Mouse (Mus musculus): ENCODE data around the gene Selenoo. TPM values are rescaled to one million over a fixed set of nuclear protein-coding genes. Genes with fewer than 3 reads are reported as not detected.

Selenoo gene
- polyA plus RNA-seq, 2 experiments = 7.4 to 8.9 TPM

DNA sequence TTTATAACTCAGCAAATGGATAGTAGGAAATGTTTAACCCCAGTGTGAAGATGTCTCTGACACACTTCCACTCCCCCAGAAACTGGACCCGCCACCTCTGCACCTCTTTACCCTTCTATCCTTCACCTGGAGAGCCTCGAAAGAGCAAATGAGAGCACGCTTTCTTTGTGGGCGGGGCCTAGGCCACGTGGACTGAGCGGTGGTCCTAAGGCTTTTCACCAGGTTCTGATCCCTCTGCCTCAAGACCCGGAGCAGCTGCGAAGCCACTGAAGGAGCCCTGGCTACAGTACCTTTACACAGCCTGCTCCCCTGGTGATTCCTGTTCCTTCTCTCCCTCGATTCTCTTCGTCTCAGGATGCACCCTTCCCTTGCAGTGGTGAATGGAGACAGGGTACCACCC lies 58.6 kb downstream of the Selenoo start:
- no peak overlapping the region for H3K27ac ChIP-seq
- ATAC-seq (ENCODE audit: insufficient read depth) (no peak), DNase-seq (ENCODE audit: low read depth in 3 of 3, low spot score in 3 of 3) (no peak)
- H3K27me3 ChIP-seq (ENCODE audit: control insufficient read depth, insufficient read depth, low read length) = peaks cover 58% of the 10 kb centered on the region
- H3K4me2 ChIP-seq (ENCODE audit: low read depth) = no peak overlapping the region
- no peaks in the 10 kb centered on the region; a peak in 1 of 4 replicates for H3K4me1 ChIP-seq (replicated peaks; ENCODE audit: control insufficient read depth in 2 of 2, insufficient read depth in 2 of 2, low read length in 1 of 2)
- no peak overlapping the region for H3K4me3 ChIP-seq (ENCODE audit: insufficient read depth in 1 of 2, low read depth in 2 of 2, low read length in 2 of 2)
- 20% methylated on average over 10 of the region's 10 CpGs for WGBS (ENCODE audit: insufficient replicate concordance)
- no peak overlapping the region for H3K9ac ChIP-seq (replicated peaks)
- TF ChIP-seq EP300 (IDR thresholded peaks at IDR 0.05; ENCODE audit: low read depth) (no peak), CTCF (IDR thresholded peaks at IDR 0.05; ENCODE audit: low read depth) (no peak)
- no peaks in the 10 kb centered on the region for H3K36me3 ChIP-seq (replicated peaks; ENCODE audit: control insufficient read depth, insufficient read depth, low read depth)
- H3K9me3 ChIP-seq (ENCODE audit: control insufficient read depth, low read length) = no peaks in the 10 kb centered on the region

DNA sequence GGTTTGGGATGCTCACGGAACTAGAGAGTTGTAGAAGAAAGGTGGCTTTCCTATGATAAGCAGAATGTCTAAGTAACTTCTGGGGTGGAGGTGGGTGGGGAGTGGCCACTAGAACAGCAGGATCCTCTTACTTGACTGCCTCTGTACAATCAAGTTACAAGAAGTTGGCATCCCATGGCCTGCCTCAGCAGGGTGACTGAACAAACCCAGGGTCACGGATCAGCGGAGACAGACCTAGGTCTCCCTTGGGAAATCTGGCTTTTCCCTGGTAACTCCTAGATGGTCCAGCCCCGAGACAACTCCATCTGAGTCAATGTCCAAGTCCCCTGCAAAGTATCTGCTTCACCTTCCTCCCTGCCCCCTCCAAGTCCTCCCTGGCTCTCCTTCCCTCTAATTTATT lies 59.0 kb downstream of the Selenoo start:
- no peak for ATAC-seq (ENCODE audit: insufficient read depth)
- Histone ChIP-seq H3K9ac (replicated peaks) (no peak overlapping the region), H3K4me3 (ENCODE audit: insufficient read depth in 1 of 2, low read depth in 2 of 2, low read length in 2 of 2) (no peak overlapping the region), H3K27ac (no peak overlapping the region), H3K9me3 (ENCODE audit: control insufficient read depth, low read length) (no peaks in the 10 kb centered on the region), H3K4me1 (replicated peaks; ENCODE audit: control insufficient read depth in 2 of 2, insufficient read depth in 2 of 2, low read length in 1 of 2) (no peaks in the 10 kb centered on the region; a peak in 1 of 4 replicates), H3K4me2 (ENCODE audit: low read depth) (no peak overlapping the region), H3K36me3 (replicated peaks; ENCODE audit: control insufficient read depth, insufficient read depth, low read depth) (no peaks in the 10 kb centered on the region), H3K27me3 (ENCODE audit: control insufficient read depth, insufficient read depth, low read length) (peaks cover 53% of the 10 kb centered on the region)
- DNase-seq (ENCODE audit: low read depth in 3 of 3, low spot score in 3 of 3) = no peak
- WGBS (ENCODE audit: insufficient replicate concordance) = 36% methylated on average over 4 of the region's 4 CpGs
- no peak for TF ChIP-seq EP300 (IDR thresholded peaks at IDR 0.05; ENCODE audit: low read depth)
- no peak for TF ChIP-seq CTCF (IDR thresholded peaks at IDR 0.05; ENCODE audit: low read depth)

DNA sequence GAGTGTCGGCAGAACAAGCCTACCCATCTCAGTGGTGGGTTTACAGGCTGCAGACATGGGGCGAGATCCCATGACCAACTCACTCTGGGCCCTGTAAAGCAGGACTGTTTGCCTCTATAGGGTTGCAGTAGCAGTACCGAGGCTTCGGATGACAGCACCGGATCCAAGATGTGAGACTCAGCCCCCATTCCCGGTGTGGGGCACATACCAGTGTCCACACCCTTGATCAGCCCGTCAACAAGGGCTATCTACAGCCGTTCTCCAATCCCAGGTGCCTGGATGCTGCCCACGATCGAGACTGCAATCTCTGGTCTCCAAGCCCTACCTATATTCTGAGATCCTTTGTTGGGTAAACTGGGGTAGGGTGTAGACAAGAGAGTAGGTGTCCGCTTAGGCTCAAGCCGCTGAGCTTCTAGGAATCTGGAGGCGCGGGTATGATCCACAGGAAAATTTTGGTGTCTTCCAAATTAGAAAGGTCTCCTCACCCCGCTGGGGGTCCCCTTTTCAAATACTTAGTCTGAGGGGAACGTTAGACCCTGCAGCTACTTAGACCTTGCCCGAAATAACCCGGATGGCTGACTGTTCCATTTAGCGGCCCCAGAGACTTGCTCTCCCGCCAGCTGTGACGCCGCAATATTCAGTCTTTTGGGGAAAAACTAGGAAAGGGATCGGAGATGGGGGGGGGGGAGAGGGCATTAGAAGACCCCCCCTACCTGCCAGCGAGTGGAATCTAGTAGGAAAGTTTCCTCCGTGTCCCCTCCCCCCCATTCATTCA lies 59.8 kb downstream of the Selenoo start:
- no peak overlapping the region for H3K9ac ChIP-seq (replicated peaks)
- H3K9me3 ChIP-seq (ENCODE audit: control insufficient read depth, low read length) = no peaks in the 10 kb centered on the region
- H3K4me2 ChIP-seq (ENCODE audit: low read depth) = peak overlapping the region; percentile 68
- no peak overlapping the region for H3K27ac ChIP-seq
- ATAC-seq (ENCODE audit: insufficient read depth) = no peak
- H3K4me1 ChIP-seq (replicated peaks; ENCODE audit: control insufficient read depth in 2 of 2, insufficient read depth in 2 of 2, low read length in 1 of 2) = no peaks in the 10 kb centered on the region; a peak in 1 of 4 replicates
- peak overlapping the region; percentile 42 to 51 for H3K4me3 ChIP-seq (ENCODE audit: insufficient read depth in 1 of 2, low read depth in 2 of 2, low read length in 2 of 2)
- no peaks in the 10 kb centered on the region for H3K36me3 ChIP-seq (replicated peaks; ENCODE audit: control insufficient read depth, insufficient read depth, low read depth)
- TF ChIP-seq EP300 (IDR thresholded peaks at IDR 0.05; ENCODE audit: low read depth) = no peak
- no peak for TF ChIP-seq CTCF (IDR thresholded peaks at IDR 0.05; ENCODE audit: low read depth)
- DNase-seq (ENCODE audit: low read depth in 3 of 3, low spot score in 3 of 3) = no peak
- WGBS (ENCODE audit: insufficient replicate concordance) = 9% methylated on average over 25 of the region's 25 CpGs
- H3K27me3 ChIP-seq (ENCODE audit: control insufficient read depth, insufficient read depth, low read length) = peaks cover 53% of the 10 kb centered on the region

- H3K27ac ChIP-seq = no peak within 1 kb of the TSS
- DNase-seq (ENCODE audit: low read depth in 3 of 3, low spot score in 3 of 3) (no peak), ATAC-seq (ENCODE audit: insufficient read depth) (peak; percentile 41; the same call in 1 of the 2 replicates)
- H3K9ac ChIP-seq (replicated peaks) = no peak within 1 kb of the TSS
- TF ChIP-seq EP300 (IDR thresholded peaks at IDR 0.05; ENCODE audit: low read depth) = no peak
- no peak for TF ChIP-seq CTCF (IDR thresholded peaks at IDR 0.05; ENCODE audit: low read depth)
- H3K4me3 ChIP-seq (ENCODE audit: insufficient read depth in 1 of 2, low read depth in 2 of 2, low read length in 2 of 2) = peak within 1 kb of the TSS; percentile 42 to 51
- H3K4me2 ChIP-seq (ENCODE audit: low read depth) = peak within 1 kb of the TSS; percentile 68
- H3K36me3 ChIP-seq (replicated peaks; ENCODE audit: control insufficient read depth, insufficient read depth, low read depth) = no peaks in the 10 kb centered on the region
- 1% methylated on average over 53 of the region's 61 CpGs for WGBS (ENCODE audit: insufficient replicate concordance)
- peaks cover 53% of the 10 kb centered on the region for H3K27me3 ChIP-seq (ENCODE audit: control insufficient read depth, insufficient read depth, low read length)
- H3K4me1 ChIP-seq (replicated peaks; ENCODE audit: control insufficient read depth in 2 of 2, insufficient read depth in 2 of 2, low read length in 1 of 2) = no peaks in the 10 kb centered on the region; a peak in 1 of 4 replicates
- H3K9me3 ChIP-seq (ENCODE audit: control insufficient read depth, low read length) = no peaks in the 10 kb centered on the region
These were observed 60.6 kb downstream of the Selenoo start, which contains the start of gene Mapk11 for GRCm38 (mm10) chr15:89149271-89150040. Gene Mapk11, minus strand, starts transcription at chr15:89149628.

Other genes starting within 250 kb of the Selenoo start
- gene Pim3, start 226.9 kb upstream of the Selenoo start, polyA plus RNA-seq (2012; rRNA removed) = 3.1 and 5.0 TPM in 2 replicates
- 8.1 and 8.5 TPM in 2 replicates for gene Pim3, start 226.9 kb upstream of the Selenoo start, polyA plus RNA-seq (2014; fragmentation: Nextera tagmentation; extraction: Ambion mirVana)
- not detected in 2 replicates for gene Ttll8, start 134.7 kb upstream of the Selenoo start, polyA plus RNA-seq (2012; rRNA removed)
- gene Ttll8, start 134.7 kb upstream of the Selenoo start, polyA plus RNA-seq (2014; fragmentation: Nextera tagmentation; extraction: Ambion mirVana) = not detected in 2 replicates
- 0.02 TPM in 1 of 2 replicates, not detected in the other for gene Mlc1, start 110.1 kb upstream of the Selenoo start, polyA plus RNA-seq (2012; rRNA removed)
- 0.13 TPM in 1 of 2 replicates, not detected in the other for gene Mlc1, start 110.1 kb upstream of the Selenoo start, polyA plus RNA-seq (2014; fragmentation: Nextera tagmentation; extraction: Ambion mirVana)
- not detected in 2 replicates for gene Mov10l1, start 106.2 kb upstream of the Selenoo start, polyA plus RNA-seq (2012; rRNA removed)
- gene Mov10l1, start 106.2 kb upstream of the Selenoo start, polyA plus RNA-seq (2014; fragmentation: Nextera tagmentation; extraction: Ambion mirVana) = not detected in 2 replicates
- 0.01 TPM in 2 replicates for gene Panx2, start 29.4 kb upstream of the Selenoo start, polyA plus RNA-seq (2012; rRNA removed)
- gene Panx2, start 29.4 kb upstream of the Selenoo start, polyA plus RNA-seq (2014; fragmentation: Nextera tagmentation; extraction: Ambion mirVana) = not detected in 2 replicates
- gene Trabd, start 14.0 kb upstream of the Selenoo start, polyA plus RNA-seq (2012; rRNA removed) = 8.3 and 8.4 TPM in 2 replicates
- 13.0 and 13.7 TPM in 2 replicates for gene Trabd, start 14.0 kb upstream of the Selenoo start, polyA plus RNA-seq (2014; fragmentation: Nextera tagmentation; extraction: Ambion mirVana)
- 12.0 and 13.6 TPM in 2 replicates for gene Tubgcp6, start 34.0 kb downstream of the Selenoo start, polyA plus RNA-seq (2012; rRNA removed)
- gene Tubgcp6, start 34.0 kb downstream of the Selenoo start, polyA plus RNA-seq (2014; fragmentation: Nextera tagmentation; extraction: Ambion mirVana) = 6.3 and 7.7 TPM in 2 replicates
- 8.1 and 8.5 TPM in 2 replicates for gene Hdac10, start 39.6 kb downstream of the Selenoo start, polyA plus RNA-seq (2012; rRNA removed)
- 5.3 and 6.3 TPM in 2 replicates for gene Hdac10, start 39.6 kb downstream of the Selenoo start, polyA plus RNA-seq (2014; fragmentation: Nextera tagmentation; extraction: Ambion mirVana)
- gene Mapk12, start 51.6 kb downstream of the Selenoo start, polyA plus RNA-seq (2012; rRNA removed) = 1.7 and 1.8 TPM in 2 replicates
- gene Mapk12, start 51.6 kb downstream of the Selenoo start, polyA plus RNA-seq (2014; fragmentation: Nextera tagmentation; extraction: Ambion mirVana) = 1.1 TPM in 2 replicates
- gene Mapk11, start 60.5 kb downstream of the Selenoo start, polyA plus RNA-seq (2012; rRNA removed) = 0.84 TPM in 2 replicates
- gene Mapk11, start 60.5 kb downstream of the Selenoo start, polyA plus RNA-seq (2014; fragmentation: Nextera tagmentation; extraction: Ambion mirVana) = 0.49 and 0.83 TPM in 2 replicates
- gene Plxnb2, start 91.7 kb downstream of the Selenoo start, polyA plus RNA-seq (2012; rRNA removed) = 21.6 and 23.7 TPM in 2 replicates
- 16.4 and 18.3 TPM in 2 replicates for gene Plxnb2, start 91.7 kb downstream of the Selenoo start, polyA plus RNA-seq (2014; fragmentation: Nextera tagmentation; extraction: Ambion mirVana)
- gene Dennd6b, start 107.4 kb downstream of the Selenoo start, polyA plus RNA-seq (2012; rRNA removed) = 4.5 TPM in 2 replicates
- 1.6 and 2.4 TPM in 2 replicates for gene Dennd6b, start 107.4 kb downstream of the Selenoo start, polyA plus RNA-seq (2014; fragmentation: Nextera tagmentation; extraction: Ambion mirVana)
- gene Ppp6r2, start 122.5 kb downstream of the Selenoo start, polyA plus RNA-seq (2012; rRNA removed) = 11.6 and 15.3 TPM in 2 replicates
- gene Ppp6r2, start 122.5 kb downstream of the Selenoo start, polyA plus RNA-seq (2014; fragmentation: Nextera tagmentation; extraction: Ambion mirVana) = 17.7 and 19.5 TPM in 2 replicates
- gene Sbf1, start 226.2 kb downstream of the Selenoo start, polyA plus RNA-seq (2012; rRNA removed) = 20.8 and 29.3 TPM in 2 replicates
- gene Sbf1, start 226.2 kb downstream of the Selenoo start, polyA plus RNA-seq (2014; fragmentation: Nextera tagmentation; extraction: Ambion mirVana) = 17.8 and 23.5 TPM in 2 replicates
- 2.5 and 2.7 TPM in 2 replicates for gene Adm2, start 233.6 kb downstream of the Selenoo start, polyA plus RNA-seq (2012; rRNA removed)
- gene Adm2, start 233.6 kb downstream of the Selenoo start, polyA plus RNA-seq (2014; fragmentation: Nextera tagmentation; extraction: Ambion mirVana) = 1.2 and 1.6 TPM in 2 replicates
- 9.7 and 11.2 TPM in 2 replicates for gene Miox, start 245.3 kb downstream of the Selenoo start, polyA plus RNA-seq (2012; rRNA removed)
- 10.2 and 10.8 TPM in 2 replicates for gene Miox, start 245.3 kb downstream of the Selenoo start, polyA plus RNA-seq (2014; fragmentation: Nextera tagmentation; extraction: Ambion mirVana)